Mouse (Mus musculus) stomach, postnatal 0 days (tissue): ENCODE results near the gene Hebp1.

Experiments used
- CTCF ChIP-seq: IDR thresholded peaks from 2 replicates; pipeline ENCODE4 v1.5.1; 2016; ENCODE audit warnings: antibody characterized with exemption, low read depth, mild to moderate bottlenecking, moderate library complexity
- EP300 ChIP-seq: optimal IDR thresholded peaks from 2 replicates; pipeline ENCODE3; 2016; ENCODE audit warnings: antibody characterized with exemption

DNA sequence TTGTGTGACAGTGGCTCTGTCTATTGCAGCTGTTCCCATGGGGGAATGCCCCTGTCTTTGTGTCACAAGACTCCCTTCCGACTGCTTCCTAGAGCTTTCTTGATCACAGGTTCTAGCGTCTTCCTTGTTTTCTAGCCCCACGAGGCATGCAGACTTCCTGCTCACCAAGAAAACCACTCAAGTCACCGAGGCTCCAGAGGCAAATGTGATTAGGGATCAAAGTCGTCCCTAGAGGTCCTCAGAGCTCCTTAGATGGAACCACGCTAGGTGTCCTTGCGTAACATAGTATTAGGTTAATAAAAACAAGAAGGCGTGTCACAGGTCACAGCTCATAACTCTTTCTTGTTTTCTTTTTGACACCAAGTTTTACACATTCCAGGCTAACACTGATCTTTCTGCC, 13.9 kb downstream of the Hebp1 start:
- peak; percentile 73 for TF ChIP-seq CTCF
- TF ChIP-seq EP300, result no peak
